Mouse (Mus musculus) thymus, postnatal 36 days (tissue): ENCODE measurements at regions not wholly inside any gene's neighbourhood (a gene's known extent, or its start where the extent isn't known, plus 50 kb on each side); places are given as distances from the start of the nearest gene placed in this dataset.
A peak's percentile ranks its signal among the peaks of the same experiment; 100 is the strongest.

Experiments
- DNase-seq, 2 experiments: peaks; one replicate each; pipeline ENCODE4 v3.0.0; 2022; ENCODE audit warnings: mixed read lengths in 2 of 2

- DNase-seq, result no peak
These were observed 60.6 kb downstream of the Serpinb6d start for GRCm38 (mm10) chr13:33721851-33722250.

- DNase-seq, result peak in 1 of 2 experiments; percentile 3
These were observed 80.7 kb downstream of the Serpinb6e start for GRCm38 (mm10) chr13:33762293-33763125.

DNA sequence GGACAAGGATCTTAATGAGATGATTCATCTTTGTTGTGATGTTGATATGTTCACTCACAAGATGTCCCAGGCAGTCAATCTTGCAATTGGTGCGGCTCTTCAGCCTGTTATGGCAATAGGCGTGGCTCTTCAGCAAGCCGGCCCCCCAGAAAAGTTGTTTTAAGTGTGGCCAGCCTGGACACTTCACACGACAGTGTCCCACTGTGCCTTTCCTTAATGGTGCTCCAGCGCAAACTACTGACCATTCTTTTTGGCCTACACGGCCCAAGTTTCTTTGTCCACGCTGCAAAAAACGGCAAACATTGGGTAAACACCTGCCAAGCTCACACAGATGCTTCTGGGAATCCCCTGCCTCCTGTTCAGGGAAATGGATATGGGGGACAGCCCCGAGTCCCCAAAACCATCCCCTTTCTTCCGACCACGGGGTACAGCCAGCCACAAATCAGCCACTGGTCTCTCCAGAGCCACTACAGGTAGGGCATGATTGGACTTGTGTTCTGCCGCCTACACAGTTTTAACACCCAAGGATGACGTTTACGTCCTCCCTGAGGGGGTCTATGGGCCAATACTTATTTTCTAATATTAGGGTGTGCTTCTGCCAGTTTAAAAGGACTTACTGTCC lies 79.8 kb downstream of the Serpinb6e start:
- no peak for DNase-seq
